Mouse (Mus musculus) midbrain, embryonic 16.5 days (tissue): ENCODE results near the gene Snd1. TPM values are rescaled to one million over a fixed set of nuclear protein-coding genes. Genes with fewer than 3 reads are reported as not detected.

ENCODE experiments used
- ATAC-seq: fragments of 200-750 bp; cut with Nextera tagmentation; 2 replicates; pipeline ENCODE4 v1.8.0; 2017; ENCODE audit warnings: moderate TSS enrichment
- H3K27ac ChIP-seq: fragments of 300-500 bp; sonication (generic); 2 replicates; pipeline ENCODE4 v1.5.1; 2014; ENCODE audit warnings: mild to moderate bottlenecking, low read length, mixed read lengths
- H3K27me3 ChIP-seq: fragments of 300-500 bp; sonication (generic); 2 replicates; pipeline ENCODE4 v1.6.1; 2014; ENCODE audit warnings: low read depth, low read length, mixed read lengths; ENCODE audit not compliant: control insufficient read depth, insufficient read depth
- H3K36me3 ChIP-seq: fragments of 300-500 bp; sonication (generic); 2 replicates; pipeline ENCODE4 v1.6.1; 2014; ENCODE audit warnings: mild to moderate bottlenecking, low read length, moderate library complexity, mixed read lengths; ENCODE audit not compliant: control insufficient read depth, insufficient read depth
- H3K4me1 ChIP-seq: fragments of 300-500 bp; sonication (generic); 2 replicates; pipeline ENCODE4 v1.6.1; 2014; ENCODE audit warnings: mild to moderate bottlenecking, low read length, mixed read lengths; ENCODE audit not compliant: control insufficient read depth, insufficient read depth
- H3K4me2 ChIP-seq: fragments of 300-500 bp; sonication (generic); 2 replicates; pipeline ENCODE4 v1.6.1; 2014; ENCODE audit warnings: mild to moderate bottlenecking, low read length, mixed read lengths
- H3K4me3 ChIP-seq: fragments of 300-500 bp; sonication (generic); 2 replicates; pipeline ENCODE4 v1.5.1; 2014; ENCODE audit warnings: low read depth, mild to moderate bottlenecking, low read length, moderate library complexity, mixed read lengths
- H3K9ac ChIP-seq: fragments of 300-500 bp; sonication (generic); 2 replicates; pipeline ENCODE4 v1.6.1; 2014; ENCODE audit warnings: low read depth, low read length, mixed read lengths
- H3K9me3 ChIP-seq: fragments of 300-500 bp; sonication (generic); replicated peaks from 2 replicates; pipeline ENCODE4 v1.6.1; 2014; ENCODE audit warnings: mild to moderate bottlenecking, low read length, mixed read lengths; ENCODE audit not compliant: control insufficient read depth, poor library complexity, severe bottlenecking
- WGBS: fragments of 180-500 bp; shearing (Covaris S2); extraction: QIAGEN DNeasy Blood & Tissue Kit; methylation state at CpG from one replicate; pipeline ENCODE4 v1.1.7; 2014; 5-methylcytosine and 5-hydroxymethylcytosine counted together
- polyA plus RNA-seq: library from polyadenylated mRNA; unstranded; fragments of >200 nt; fragmentation: Nextera tagmentation; extraction: Ambion mirVana; gene quantifications from 2 replicates; pipeline ENCODE4 v1.2.1, GENCODE M21; 2015

Snd1 gene
- polyA plus RNA-seq, 1 experiment from 2014 or later = 82.8 TPM

- peaks cover 13% of the 10 kb centered on the region for H3K4me1 ChIP-seq
- no peaks in the 10 kb centered on the region for H3K36me3 ChIP-seq
- peak overlapping the region; percentile 74 for H3K27ac ChIP-seq
- peak overlapping the region; percentile 99 for H3K4me2 ChIP-seq
- peak overlapping the region; percentile 83 for H3K9ac ChIP-seq
- no peak; the same call in 1 of the 2 replicates for ATAC-seq
- peak overlapping the region; percentile 56 for H3K4me3 ChIP-seq
- 5% methylated on average over 18 of the region's 18 CpGs for WGBS
- no peaks in the 10 kb centered on the region for H3K9me3 ChIP-seq
- H3K27me3 ChIP-seq = peaks cover 2% of the 10 kb centered on the region; the same call in 1 of the 2 replicates
These were observed 506.6 kb downstream of the Snd1 start for GRCm38 (mm10) chr6:28981585-28981948.

- H3K4me1 ChIP-seq = peaks cover 13% of the 10 kb centered on the region
- H3K4me2 ChIP-seq = peak overlapping the region; percentile 99
- H3K27ac ChIP-seq = no peak overlapping the region
- peaks cover 2% of the 10 kb centered on the region; the same call in 1 of the 2 replicates for H3K27me3 ChIP-seq
- 15% methylated on average over 18 of the region's 18 CpGs for WGBS
- no peaks in the 10 kb centered on the region for H3K36me3 ChIP-seq
- H3K4me3 ChIP-seq = peak overlapping the region; percentile 56
- H3K9me3 ChIP-seq = no peaks in the 10 kb centered on the region
- 0 out of 2 replicates have a peak overlapping the region, but pooled peaks have one; percentile 83 for H3K9ac ChIP-seq
- peak; percentile 6; the same call in 1 of the 2 replicates for ATAC-seq
These were observed 507.2 kb downstream of the Snd1 start for GRCm38 (mm10) chr6:28981966-28982701.

- no peaks in the 10 kb centered on the region for H3K36me3 ChIP-seq
- peaks cover 2% of the 10 kb centered on the region; the same call in 1 of the 2 replicates for H3K27me3 ChIP-seq
- no peak for ATAC-seq
- H3K4me3 ChIP-seq = no peak overlapping the region
- no peak overlapping the region for H3K4me2 ChIP-seq
- H3K4me1 ChIP-seq = peaks cover 13% of the 10 kb centered on the region
- H3K9ac ChIP-seq = no peak overlapping the region
- WGBS = 93% methylated on average over 1 of the region's 1 CpGs
- no peak overlapping the region for H3K27ac ChIP-seq
- no peaks in the 10 kb centered on the region for H3K9me3 ChIP-seq
These were observed 507.9 kb downstream of the Snd1 start for GRCm38 (mm10) chr6:28982817-28983216.

Other genes with a start within 250 kb of the Snd1 start
- 16.6 and 24.6 TPM in 2 replicates for gene Zfp800, start 77.1 kb upstream of the Snd1 start, polyA plus RNA-seq
- gene Arf5, start 51.6 kb upstream of the Snd1 start, polyA plus RNA-seq = 418 and 435 TPM in 2 replicates
- 0.13 TPM in 1 of 2 replicates, not detected in the other for gene Fscn3, start 47.4 kb upstream of the Snd1 start, polyA plus RNA-seq
- gene Gcc1, start 46.7 kb upstream of the Snd1 start, polyA plus RNA-seq = 13.0 and 14.3 TPM in 2 replicates
- not detected in 2 replicates for gene Pax4, start 25.8 kb upstream of the Snd1 start, polyA plus RNA-seq